Mouse (Mus musculus): ENCODE data around the gene Olfr420. TPM values are rescaled to one million over a fixed set of nuclear protein-coding genes. Genes with fewer than 3 reads are reported as not detected.

Olfr420 gene
- polyA plus RNA-seq, 1 experiment from 2014 or later = not detected

DNA sequence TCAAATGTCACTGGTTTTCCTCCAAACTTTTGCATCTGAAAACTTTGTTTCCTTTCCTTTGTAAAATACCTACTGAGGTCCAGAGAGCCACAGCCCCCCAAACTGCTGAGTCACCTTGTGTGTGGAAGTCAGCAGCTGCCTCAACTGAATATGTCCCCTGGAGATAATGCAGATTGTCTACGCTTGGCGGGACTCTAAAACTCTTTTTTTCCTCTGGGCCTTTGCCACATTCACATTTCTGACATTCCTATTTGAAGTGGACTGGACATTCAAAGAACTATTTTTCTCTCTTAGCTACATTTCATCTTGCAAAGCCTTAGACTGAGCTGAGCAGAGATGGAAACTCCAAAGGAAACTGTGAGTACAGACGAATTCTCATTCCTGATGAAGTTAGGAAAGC is 17.2 kb downstream of the Olfr420 start, which contains the start of gene Spta1:
Gene Spta1, plus strand, starts transcription at position 172 of the 400 bp plus-strand sequence.
- H3K9me3 ChIP-seq (replicated peaks) = no peaks in the 10 kb centered on the region
- no peaks in the 10 kb centered on the region for H3K36me3 ChIP-seq
- DNase-seq (ENCODE audit: low spot score) = peak; percentile 16
- H3K4me1 ChIP-seq = no peaks in the 10 kb centered on the region; the same call in 1 of the 2 replicates
- no peaks in the 10 kb centered on the region for H3K27me3 ChIP-seq (ENCODE audit: low read depth, poor library complexity, severe bottlenecking)
- no peak within 1 kb of the TSS for H3K4me3 ChIP-seq
- WGBS = 27% methylated on average over 3 of the region's 3 CpGs
- peak within 1 kb of the TSS; percentile 38; the same call in 1 of the 2 replicates for H3K27ac ChIP-seq (replicated peaks)

DNA sequence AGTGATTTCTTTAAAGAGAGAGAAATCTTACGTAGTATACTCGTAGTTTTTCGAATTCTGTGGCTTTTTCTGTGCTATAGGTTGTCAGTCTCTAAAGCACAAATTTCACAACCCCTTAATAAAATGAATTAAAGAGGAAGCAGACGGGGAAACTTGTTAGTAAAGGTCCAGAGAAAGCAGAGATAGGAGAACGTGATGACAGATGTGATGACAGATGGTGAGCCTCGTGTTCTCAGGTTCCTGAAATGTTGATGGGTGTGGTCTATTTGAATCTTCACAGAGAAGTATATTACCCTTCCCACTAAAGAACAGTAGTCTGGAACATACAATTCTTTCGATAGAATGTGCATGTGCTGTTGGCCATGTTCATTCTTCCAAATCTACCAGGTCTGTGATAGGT is 49.3 kb downstream of the Olfr420 start:
- H3K27ac ChIP-seq (replicated peaks) = no peak overlapping the region
- H3K9me3 ChIP-seq (replicated peaks) = no peaks in the 10 kb centered on the region
- H3K4me1 ChIP-seq = no peaks in the 10 kb centered on the region
- DNase-seq (ENCODE audit: low spot score) = no peak
- no peaks in the 10 kb centered on the region for H3K27me3 ChIP-seq (ENCODE audit: low read depth, poor library complexity, severe bottlenecking)
- H3K36me3 ChIP-seq = no peaks in the 10 kb centered on the region
- WGBS = 88% methylated on average over 7 of the region's 7 CpGs
- no peak overlapping the region for H3K4me3 ChIP-seq

Other genes with a start within 250 kb of the Olfr420 start
- gene Ifi211, start 242.6 kb upstream of the Olfr420 start, polyA plus RNA-seq (2016; fragmentation: Nextera tagmentation; extraction: Ambion mirVana) = 0.11 and 0.17 TPM in 2 replicates
- gene Mndal, start 213.1 kb upstream of the Olfr420 start, polyA plus RNA-seq (2016; fragmentation: Nextera tagmentation; extraction: Ambion mirVana) = 0.21 and 0.37 TPM in 2 replicates
- 0.11 TPM in 1 of 2 replicates, not detected in the other for gene Ifi203, start 213.0 kb upstream of the Olfr420 start, polyA plus RNA-seq (2016; fragmentation: Nextera tagmentation; extraction: Ambion mirVana)
- not detected in 2 replicates for gene Ifi202b, start 172.9 kb upstream of the Olfr420 start, polyA plus RNA-seq (2016; fragmentation: Nextera tagmentation; extraction: Ambion mirVana)
- 0.19 TPM in 1 of 2 replicates, not detected in the other for gene Ifi205, start 123.8 kb upstream of the Olfr420 start, polyA plus RNA-seq (2016; fragmentation: Nextera tagmentation; extraction: Ambion mirVana)
- not detected in 2 replicates for gene Olfr433, start 114.9 kb upstream of the Olfr420 start, polyA plus RNA-seq (2016; fragmentation: Nextera tagmentation; extraction: Ambion mirVana)
- gene Olfr432, start 106.4 kb upstream of the Olfr420 start, polyA plus RNA-seq (2016; fragmentation: Nextera tagmentation; extraction: Ambion mirVana) = not detected in 2 replicates
- gene Olfr430, start 89.0 kb upstream of the Olfr420 start, polyA plus RNA-seq (2016; fragmentation: Nextera tagmentation; extraction: Ambion mirVana) = not detected in 2 replicates
- not detected in 2 replicates for gene Olfr429, start 71.3 kb upstream of the Olfr420 start, polyA plus RNA-seq (2016; fragmentation: Nextera tagmentation; extraction: Ambion mirVana)
- not detected in 2 replicates for gene Olfr427, start 58.7 kb upstream of the Olfr420 start, polyA plus RNA-seq (2016; fragmentation: Nextera tagmentation; extraction: Ambion mirVana)
- gene Olfr231, start 34.5 kb upstream of the Olfr420 start, polyA plus RNA-seq (2016; fragmentation: Nextera tagmentation; extraction: Ambion mirVana) = not detected in 2 replicates
- not detected in 2 replicates for gene Olfr424, start 24.1 kb upstream of the Olfr420 start, polyA plus RNA-seq (2016; fragmentation: Nextera tagmentation; extraction: Ambion mirVana)
- gene Spta1, start 17.1 kb downstream of the Olfr420 start, polyA plus RNA-seq (2016; fragmentation: Nextera tagmentation; extraction: Ambion mirVana) = 1.4 TPM in 2 replicates
- gene Olfr419, start 96.4 kb downstream of the Olfr420 start, polyA plus RNA-seq (2016; fragmentation: Nextera tagmentation; extraction: Ambion mirVana) = not detected in 2 replicates
- gene Mptx1, start 174.9 kb downstream of the Olfr420 start, polyA plus RNA-seq (2016; fragmentation: Nextera tagmentation; extraction: Ambion mirVana) = not detected in 2 replicates
- gene Olfr417, start 209.5 kb downstream of the Olfr420 start, polyA plus RNA-seq (2016; fragmentation: Nextera tagmentation; extraction: Ambion mirVana) = not detected in 2 replicates
- gene Olfr248, start 235.4 kb downstream of the Olfr420 start, polyA plus RNA-seq (2016; fragmentation: Nextera tagmentation; extraction: Ambion mirVana) = not detected in 2 replicates

All from midbrain, embryonic 10.5 days (tissue).